Mouse (Mus musculus): ENCODE measurements at regions not wholly inside any gene's neighbourhood (a gene's known extent, or its start where the extent isn't known, plus 50 kb on each side); places are given as distances from the start of the nearest gene placed in this dataset.

DNA sequence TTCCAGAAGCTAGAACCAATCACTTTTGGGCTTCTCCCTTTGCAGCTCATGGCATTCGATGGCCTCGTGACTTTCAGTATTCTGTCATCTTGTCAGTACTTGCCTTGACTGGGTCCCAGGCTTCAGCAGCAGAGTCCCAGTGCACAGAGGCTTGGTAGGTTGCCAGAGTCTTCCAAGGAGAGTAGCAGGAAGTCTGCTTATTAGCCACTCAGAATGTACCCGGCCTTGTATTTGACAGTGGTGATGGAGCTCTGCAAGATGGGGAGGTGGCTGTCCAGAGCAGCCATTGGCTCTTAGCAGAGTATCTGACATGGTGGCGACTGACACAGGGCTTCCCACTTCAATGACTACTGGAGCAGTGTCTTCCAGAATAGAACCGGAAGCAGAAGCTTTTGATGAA lies 293.3 kb upstream of the Cdh5 start:
- Histone ChIP-seq H3K4me3 (ENCODE audit: low read length) (no peak overlapping the region), H3K4me2 (ENCODE audit: low read length) (no peak overlapping the region), H3K9me3 (ENCODE audit: control insufficient read depth, low read length) (no peaks in the 10 kb centered on the region), H3K9ac (ENCODE audit: low read depth, low read length) (no peak overlapping the region), H3K36me3 (ENCODE audit: control insufficient read depth, insufficient read depth, low read length) (no peaks in the 10 kb centered on the region), H3K27me3 (replicated peaks; ENCODE audit: control insufficient read depth, insufficient read depth, low read length) (no peaks in the 10 kb centered on the region), H3K27ac (ENCODE audit: low read depth, low read length) (no peak overlapping the region), H3K4me1 (ENCODE audit: control insufficient read depth, insufficient read depth, low read depth, low read length) (no peaks in the 10 kb centered on the region)
- 64% methylated on average over 5 of the region's 5 CpGs for WGBS
- 0 out of 2 replicates have a peak, but pooled peaks have one; percentile 17 for ATAC-seq

DNA sequence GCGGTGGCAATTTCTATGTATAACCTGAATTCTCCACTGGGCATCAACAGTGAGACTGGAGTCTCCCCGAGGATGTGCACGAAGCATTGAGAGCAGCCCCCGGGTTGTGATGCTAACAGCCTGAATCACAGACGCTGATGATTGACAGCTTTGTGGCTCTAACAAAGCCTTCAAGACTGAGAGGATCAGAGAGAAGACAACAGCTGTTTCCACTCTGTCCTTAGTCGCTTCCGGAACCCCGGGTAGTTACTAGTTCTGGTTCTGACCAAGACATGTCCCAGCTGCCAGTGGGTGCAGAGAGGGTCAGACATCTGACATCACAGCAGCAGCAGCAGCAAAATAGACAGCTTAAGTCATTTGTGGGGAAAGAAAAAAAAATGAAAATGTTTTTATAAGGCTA lies 292.8 kb upstream of the Cdh5 start:
- WGBS, result 50% methylated on average over 8 of the region's 8 CpGs
- H3K36me3 ChIP-seq (ENCODE audit: control insufficient read depth, insufficient read depth, low read length), result no peaks in the 10 kb centered on the region
- no peak overlapping the region for H3K4me2 ChIP-seq (ENCODE audit: low read length)
- no peaks in the 10 kb centered on the region for H3K27me3 ChIP-seq (replicated peaks; ENCODE audit: control insufficient read depth, insufficient read depth, low read length)
- H3K27ac ChIP-seq (ENCODE audit: low read depth, low read length), result no peak overlapping the region
- H3K4me3 ChIP-seq (ENCODE audit: low read length), result no peak overlapping the region
- H3K9me3 ChIP-seq (ENCODE audit: control insufficient read depth, low read length), result no peaks in the 10 kb centered on the region
- ATAC-seq, result 0 out of 2 replicates have a peak, but pooled peaks have one; percentile 9
- no peaks in the 10 kb centered on the region for H3K4me1 ChIP-seq (ENCODE audit: control insufficient read depth, insufficient read depth, low read depth, low read length)
- no peak overlapping the region for H3K9ac ChIP-seq (ENCODE audit: low read depth, low read length)

DNA sequence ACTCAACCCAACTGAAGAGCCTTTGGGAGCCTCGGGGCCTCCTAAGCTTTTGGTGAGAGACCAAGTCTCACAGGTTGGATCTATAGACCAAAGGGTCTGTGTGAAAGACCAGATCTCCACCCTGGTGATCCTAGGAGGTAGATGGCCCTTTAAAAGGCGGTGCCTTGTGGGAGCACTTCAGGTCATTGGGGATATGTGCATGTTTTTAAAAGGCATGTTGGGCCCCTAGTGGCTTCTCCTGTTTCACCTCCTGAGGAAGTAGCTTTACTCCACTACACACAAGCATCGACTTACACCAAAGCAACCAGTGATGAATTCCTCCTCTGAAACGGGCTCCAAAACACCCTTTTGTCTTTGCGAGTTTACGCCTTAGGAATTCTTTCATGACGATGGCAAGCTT lies 292.3 kb upstream of the Cdh5 start:
- no peaks in the 10 kb centered on the region for H3K9me3 ChIP-seq (ENCODE audit: control insufficient read depth, low read length)
- no peak for ATAC-seq
- H3K4me2 ChIP-seq (ENCODE audit: low read length), result no peak overlapping the region
- WGBS, result 78% methylated on average over 7 of the region's 7 CpGs
- 0 out of 2 replicates have a peak, but pooled peaks cover under 1% of the 10 kb centered on the region for H3K4me1 ChIP-seq (ENCODE audit: control insufficient read depth, insufficient read depth, low read depth, low read length)
- no peaks in the 10 kb centered on the region for H3K27me3 ChIP-seq (replicated peaks; ENCODE audit: control insufficient read depth, insufficient read depth, low read length)
- H3K9ac ChIP-seq (ENCODE audit: low read depth, low read length), result no peak overlapping the region
- no peaks in the 10 kb centered on the region for H3K36me3 ChIP-seq (ENCODE audit: control insufficient read depth, insufficient read depth, low read length)
- no peak overlapping the region for H3K4me3 ChIP-seq (ENCODE audit: low read length)
- no peak overlapping the region for H3K27ac ChIP-seq (ENCODE audit: low read depth, low read length)

DNA sequence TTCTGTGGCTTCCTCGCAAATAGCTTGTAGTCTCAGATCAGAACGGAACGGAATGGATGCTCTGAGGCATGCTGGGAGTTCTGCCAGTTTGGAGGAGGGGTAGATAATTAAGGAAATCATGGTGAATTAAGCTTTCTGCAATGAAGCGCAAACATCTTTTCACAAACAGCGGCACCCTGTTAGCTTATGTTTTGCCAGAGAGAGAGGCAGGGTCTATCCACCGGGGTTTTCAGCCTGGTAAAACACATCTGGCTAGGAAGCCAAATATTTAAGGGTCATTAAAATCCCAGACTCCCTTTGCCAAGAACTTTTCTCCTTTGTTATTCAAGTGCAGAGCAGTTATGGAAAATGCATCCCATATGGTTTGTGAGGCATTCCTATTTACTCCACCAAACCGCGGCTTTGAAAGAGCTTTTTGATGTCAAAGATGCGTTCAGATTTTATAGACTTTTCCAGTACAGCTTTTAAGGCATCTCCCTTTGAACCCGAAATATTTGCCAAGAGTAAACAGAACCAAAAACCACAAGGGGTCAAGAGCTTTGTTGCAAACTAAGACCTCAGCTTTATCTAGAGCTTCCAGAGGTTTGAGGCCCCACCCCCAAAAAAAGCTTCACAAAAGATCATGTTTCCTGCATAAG lies 287.4 kb upstream of the Cdh5 start:
- Histone ChIP-seq H3K4me1 (ENCODE audit: control insufficient read depth, insufficient read depth, low read depth, low read length) (0 out of 2 replicates have a peak, but pooled peaks cover 3% of the 10 kb centered on the region), H3K4me2 (ENCODE audit: low read length) (no peak overlapping the region), H3K27ac (ENCODE audit: low read depth, low read length) (no peak overlapping the region), H3K9ac (ENCODE audit: low read depth, low read length) (no peak overlapping the region), H3K9me3 (ENCODE audit: control insufficient read depth, low read length) (no peaks in the 10 kb centered on the region), H3K27me3 (replicated peaks; ENCODE audit: control insufficient read depth, insufficient read depth, low read length) (no peaks in the 10 kb centered on the region), H3K36me3 (ENCODE audit: control insufficient read depth, insufficient read depth, low read length) (no peaks in the 10 kb centered on the region), H3K4me3 (ENCODE audit: low read length) (no peak overlapping the region)
- 41% methylated on average over 10 of the region's 10 CpGs for WGBS
- ATAC-seq, result peak; percentile 72; the same call in 1 of the 2 replicates

DNA sequence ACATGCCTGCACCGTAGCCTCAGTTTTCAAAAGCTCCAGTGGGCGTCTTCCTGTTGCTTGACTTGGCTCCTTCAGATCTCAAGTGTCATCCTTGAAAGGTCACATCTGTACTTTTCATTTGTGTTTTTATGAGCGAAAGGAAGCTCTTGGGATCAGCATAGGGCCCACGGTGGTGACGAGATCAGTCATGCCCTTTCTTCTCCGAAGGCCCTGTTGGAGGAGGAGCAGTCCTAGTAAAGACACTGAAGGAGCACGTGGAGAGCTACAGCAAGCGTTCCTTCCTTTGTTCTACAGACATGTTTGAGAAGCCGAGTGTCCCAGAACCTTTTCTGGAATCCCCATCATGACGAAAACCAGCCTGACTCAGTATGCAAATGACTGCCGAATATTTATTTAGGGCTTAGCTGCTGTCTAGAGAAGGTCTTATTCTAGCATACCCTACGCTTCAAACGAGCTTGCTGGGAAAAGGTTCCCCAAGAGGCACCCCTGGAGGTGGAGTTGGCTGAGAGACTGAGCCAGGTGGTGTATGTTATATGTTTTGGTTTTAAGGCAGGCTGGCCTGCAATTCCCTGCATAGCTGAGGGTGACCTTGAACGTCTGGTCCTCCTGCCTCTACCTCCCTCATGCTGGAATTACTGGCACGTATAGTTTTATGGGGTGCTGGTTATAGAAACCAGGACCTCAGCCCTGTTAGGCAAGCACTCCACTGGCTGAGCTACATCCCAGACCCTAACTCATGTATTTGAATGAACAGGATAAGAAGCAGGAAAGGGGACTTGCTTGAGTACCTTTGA lies 285.1 kb upstream of the Cdh5 start:
- no peak overlapping the region for H3K4me2 ChIP-seq (ENCODE audit: low read length)
- H3K4me1 ChIP-seq (ENCODE audit: control insufficient read depth, insufficient read depth, low read depth, low read length), result 0 out of 2 replicates have a peak, but pooled peaks cover 3% of the 10 kb centered on the region
- no peaks in the 10 kb centered on the region for H3K9me3 ChIP-seq (ENCODE audit: control insufficient read depth, low read length)
- no peak overlapping the region for H3K9ac ChIP-seq (ENCODE audit: low read depth, low read length)
- WGBS, result 79% methylated on average over 15 of the region's 15 CpGs
- H3K36me3 ChIP-seq (ENCODE audit: control insufficient read depth, insufficient read depth, low read length), result no peaks in the 10 kb centered on the region
- H3K27me3 ChIP-seq (replicated peaks; ENCODE audit: control insufficient read depth, insufficient read depth, low read length), result no peaks in the 10 kb centered on the region
- no peak overlapping the region for H3K27ac ChIP-seq (ENCODE audit: low read depth, low read length)
- H3K4me3 ChIP-seq (ENCODE audit: low read length), result no peak overlapping the region
- ATAC-seq, result no peak

DNA sequence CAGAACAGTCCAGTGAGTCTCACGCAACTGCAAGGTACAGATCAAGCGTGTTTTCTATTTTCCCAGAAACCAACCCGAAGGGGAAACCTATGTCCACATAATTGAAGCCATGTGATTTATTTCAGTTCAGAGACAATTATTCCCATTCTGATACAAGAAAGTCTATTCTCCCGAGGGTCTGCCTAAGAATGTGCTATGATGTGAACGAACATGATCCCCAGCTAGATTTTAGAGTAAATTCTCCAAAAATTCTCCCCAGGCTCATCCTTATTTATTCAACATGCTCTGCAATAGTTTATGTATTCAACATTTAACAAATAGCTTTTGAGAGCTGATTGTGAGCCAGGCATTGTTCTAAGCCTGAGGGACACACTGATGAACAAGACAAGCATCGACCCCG lies 277.9 kb upstream of the Cdh5 start:
- ATAC-seq, result no peak
- no peaks in the 10 kb centered on the region for H3K9me3 ChIP-seq (ENCODE audit: control insufficient read depth, low read length)
- WGBS, result 84% methylated on average over 7 of the region's 7 CpGs

DNA sequence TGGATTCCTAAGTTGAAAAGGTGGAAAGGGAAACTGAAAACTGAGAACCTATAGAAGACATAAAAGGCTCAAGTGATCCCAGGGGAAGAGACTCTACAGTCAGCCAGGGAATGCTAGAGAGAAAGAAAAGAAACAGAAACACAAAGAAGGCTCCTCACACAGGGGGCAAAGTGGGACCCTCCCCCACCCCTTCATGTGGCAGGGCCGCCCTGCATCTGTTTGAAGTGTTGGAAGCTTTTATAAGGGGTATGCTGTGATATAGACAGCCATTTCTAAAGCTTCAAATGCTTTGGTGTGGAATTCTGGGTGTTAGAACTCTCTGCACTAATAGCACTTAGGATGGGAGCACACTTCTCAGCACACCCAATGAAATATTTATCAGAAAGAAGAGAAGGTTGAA lies 276.7 kb upstream of the Cdh5 start:
- Histone ChIP-seq H3K9ac (ENCODE audit: low read depth, low read length) (no peak overlapping the region), H3K27ac (ENCODE audit: low read depth, low read length) (no peak overlapping the region), H3K36me3 (ENCODE audit: control insufficient read depth, insufficient read depth, low read length) (no peaks in the 10 kb centered on the region), H3K27me3 (replicated peaks; ENCODE audit: control insufficient read depth, insufficient read depth, low read length) (no peaks in the 10 kb centered on the region), H3K4me3 (ENCODE audit: low read length) (no peak overlapping the region), H3K9me3 (ENCODE audit: control insufficient read depth, low read length) (no peaks in the 10 kb centered on the region), H3K4me2 (ENCODE audit: low read length) (no peak overlapping the region), H3K4me1 (ENCODE audit: control insufficient read depth, insufficient read depth, low read depth, low read length) (no peaks in the 10 kb centered on the region)
- no peak for ATAC-seq
- 29% methylated on average over 1 of the region's 1 CpGs for WGBS

More for the DNA sequence above, 277.9 kb upstream of the Cdh5 start:
- Histone ChIP-seq H3K27me3 (replicated peaks; ENCODE audit: control insufficient read depth, insufficient read depth, low read length) (no peaks in the 10 kb centered on the region), H3K27ac (ENCODE audit: low read depth, low read length) (no peak overlapping the region), H3K9ac (ENCODE audit: low read depth, low read length) (no peak overlapping the region), H3K36me3 (ENCODE audit: control insufficient read depth, insufficient read depth, low read length) (no peaks in the 10 kb centered on the region), H3K4me1 (ENCODE audit: control insufficient read depth, insufficient read depth, low read depth, low read length) (no peaks in the 10 kb centered on the region), H3K4me3 (ENCODE audit: low read length) (no peak overlapping the region), H3K4me2 (ENCODE audit: low read length) (no peak overlapping the region)

DNA sequence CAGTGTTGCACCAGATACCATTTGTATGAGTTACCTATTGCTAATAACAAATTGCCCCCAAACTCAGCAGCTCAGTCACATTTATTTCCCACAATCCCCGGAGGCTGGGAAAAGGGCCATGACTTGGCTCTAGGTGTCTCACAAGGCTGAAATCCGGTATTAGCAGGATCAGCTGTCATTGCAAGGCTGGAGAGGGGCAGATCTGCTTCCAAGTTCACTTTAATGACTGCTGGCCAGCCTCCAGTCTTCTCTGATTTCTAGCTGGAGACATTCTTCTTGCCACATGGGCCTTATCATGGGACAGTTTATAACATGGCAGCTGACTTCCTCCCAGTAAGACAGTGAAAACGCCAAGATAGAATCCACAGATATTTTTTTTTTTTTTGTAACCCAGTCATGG lies 276.1 kb upstream of the Cdh5 start:
- H3K4me2 ChIP-seq (ENCODE audit: low read length), result no peak overlapping the region
- ATAC-seq, result peak; percentile 42; the same call in 1 of the 2 replicates
- no peaks in the 10 kb centered on the region for H3K4me1 ChIP-seq (ENCODE audit: control insufficient read depth, insufficient read depth, low read depth, low read length)
- H3K27me3 ChIP-seq (replicated peaks; ENCODE audit: control insufficient read depth, insufficient read depth, low read length), result no peaks in the 10 kb centered on the region
- no peaks in the 10 kb centered on the region for H3K9me3 ChIP-seq (ENCODE audit: control insufficient read depth, low read length)
- WGBS, result 51% methylated on average over 3 of the region's 3 CpGs
- no peaks in the 10 kb centered on the region for H3K36me3 ChIP-seq (ENCODE audit: control insufficient read depth, insufficient read depth, low read length)
- H3K9ac ChIP-seq (ENCODE audit: low read depth, low read length), result no peak overlapping the region
- no peak overlapping the region for H3K4me3 ChIP-seq (ENCODE audit: low read length)
- H3K27ac ChIP-seq (ENCODE audit: low read depth, low read length), result no peak overlapping the region

DNA sequence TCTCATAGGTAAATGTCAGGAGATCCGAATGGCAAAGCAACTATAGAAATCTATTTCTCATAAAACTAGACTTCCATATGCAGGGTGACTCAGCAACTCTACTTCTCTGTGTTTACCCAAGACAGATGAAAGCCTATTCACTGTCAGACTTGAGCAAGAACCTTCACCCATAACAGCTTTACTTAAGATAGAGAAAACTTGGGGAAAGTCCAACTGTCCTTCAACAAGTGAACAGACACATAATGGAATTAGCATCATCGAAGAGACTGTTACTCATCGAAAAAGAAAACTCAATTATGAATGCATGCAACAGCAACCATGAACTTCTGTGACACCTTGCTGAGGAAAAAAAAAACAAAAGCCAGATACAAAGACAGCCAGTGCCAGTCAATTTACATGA lies 271.0 kb upstream of the Cdh5 start:
- no peak overlapping the region for H3K9ac ChIP-seq (ENCODE audit: low read depth, low read length)
- H3K9me3 ChIP-seq (ENCODE audit: control insufficient read depth, low read length), result no peaks in the 10 kb centered on the region
- H3K27me3 ChIP-seq (replicated peaks; ENCODE audit: control insufficient read depth, insufficient read depth, low read length), result no peaks in the 10 kb centered on the region
- H3K4me3 ChIP-seq (ENCODE audit: low read length), result no peak overlapping the region
- H3K4me2 ChIP-seq (ENCODE audit: low read length), result no peak overlapping the region
- no peak overlapping the region for H3K27ac ChIP-seq (ENCODE audit: low read depth, low read length)
- H3K36me3 ChIP-seq (ENCODE audit: control insufficient read depth, insufficient read depth, low read length), result no peaks in the 10 kb centered on the region
- H3K4me1 ChIP-seq (ENCODE audit: control insufficient read depth, insufficient read depth, low read depth, low read length), result no peaks in the 10 kb centered on the region
- no peak for ATAC-seq
- WGBS, result 75% methylated on average over 3 of the region's 3 CpGs

Measured in hindbrain, embryonic 16.5 days (tissue).